Mouse (Mus musculus) gastrocnemius, postnatal 25 days (tissue): ENCODE results near the gene Aloxe3. TPM values are rescaled to one million over a fixed set of nuclear protein-coding genes. Genes with fewer than 3 reads are reported as not detected.

Experiments used
- DNase-seq: peaks from one replicate; pipeline ENCODE4 v3.0.0; 2022
- total RNA-seq, 2 experiments: library from RNA; stranded (reverse); gene quantifications; 1 replicate in 1 of 2; 2 replicates in 1 of 2; pipeline ENCODE4 v1.2.3; 2021

The Aloxe3 gene
- total RNA-seq, 2 experiments from 2014 or later, result not detected

DNA sequence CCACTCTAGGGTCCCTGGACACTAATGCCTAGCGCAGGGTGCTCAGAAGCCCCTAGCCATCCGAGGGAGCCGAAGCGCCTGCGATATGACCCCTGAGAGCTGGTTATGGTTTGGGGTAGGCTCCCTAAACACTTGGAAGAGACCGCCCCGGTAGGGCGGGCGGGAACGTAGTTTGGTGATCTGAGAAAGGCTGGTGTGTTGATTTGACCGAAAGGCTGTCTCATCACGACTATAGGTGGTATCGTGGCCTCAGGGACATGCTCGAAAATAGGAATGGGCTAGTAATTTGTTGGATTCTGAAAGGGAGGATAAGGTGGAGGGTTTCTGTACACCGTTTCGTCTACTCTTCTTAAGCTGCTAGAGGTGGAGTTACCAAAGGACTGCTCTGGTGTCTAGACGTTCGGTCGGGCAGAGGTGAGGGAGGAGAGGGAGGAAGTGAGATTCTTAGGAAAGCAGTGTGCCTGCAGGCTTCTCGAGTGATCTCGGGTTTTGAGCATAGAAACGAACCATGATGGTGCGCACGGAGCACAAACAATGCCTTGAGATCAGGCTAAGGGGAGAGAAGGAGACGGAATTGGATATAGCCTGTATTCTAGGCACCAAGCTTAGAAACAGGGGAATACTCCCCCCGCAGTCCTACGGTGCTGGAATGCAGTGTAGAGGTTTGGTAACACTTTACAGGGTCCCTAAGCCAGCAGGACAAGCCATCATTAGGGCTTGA is 30.0 kb upstream of the Aloxe3 start:
- peak; percentile 48 for DNase-seq

- DNase-seq, result no peak
These were observed 29.2 kb upstream of the Aloxe3 start for GRCm38 (mm10) chr11:69096360-69096986.

DNA sequence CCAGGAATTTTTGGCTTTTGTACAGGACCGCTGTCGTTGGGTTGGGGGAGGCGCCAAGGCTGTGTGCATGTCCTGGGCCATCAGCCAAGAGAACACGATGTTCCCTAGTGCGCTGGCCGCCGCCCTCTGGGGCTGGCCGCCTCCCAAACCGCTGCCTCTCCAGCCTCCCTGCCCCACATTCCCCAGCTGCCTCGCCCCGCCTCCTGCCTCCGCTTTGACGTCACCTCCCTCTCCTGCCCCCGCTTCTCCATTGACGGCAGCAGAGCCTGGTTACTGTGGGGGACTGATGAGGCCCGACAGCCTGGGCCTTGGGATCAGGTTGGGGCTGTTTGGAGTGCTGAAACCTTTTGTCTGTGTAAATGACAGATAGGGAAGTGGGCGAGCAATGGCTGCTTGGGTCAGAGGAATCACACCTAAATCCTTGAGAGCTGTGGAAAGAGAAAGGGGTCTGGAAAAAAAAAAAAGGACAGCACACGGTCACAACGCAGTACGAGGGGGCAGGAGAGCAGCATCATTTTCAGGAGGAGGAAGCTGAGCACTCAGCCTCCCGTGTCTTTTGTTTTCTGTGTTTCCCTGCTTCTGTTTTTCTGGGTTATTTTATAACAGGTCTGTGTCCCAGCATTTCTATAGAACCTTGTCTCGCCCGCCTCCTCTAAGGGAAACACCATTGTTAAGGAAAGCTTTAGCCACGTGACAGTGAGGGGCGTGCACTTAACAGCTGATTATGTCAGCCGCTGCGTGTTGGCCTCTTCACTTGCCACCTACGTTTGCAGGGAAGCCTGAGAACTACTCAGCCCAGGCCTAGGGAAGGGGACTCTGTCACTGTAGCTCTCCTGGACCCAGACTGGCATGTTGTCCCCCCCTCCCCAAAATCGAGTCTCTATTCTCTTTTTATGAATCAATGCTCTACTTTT is 28.5 kb upstream of the Aloxe3 start:
- peak; percentile 100 for DNase-seq

GRCm38 (mm10) chr11:69098039-69098761 is 27.5 kb upstream of the Aloxe3 start:
- peak; percentile 34 for DNase-seq

GRCm38 (mm10) chr11:69098762-69099091 is 27.0 kb upstream of the Aloxe3 start:
- peak; percentile 99 for DNase-seq

DNA sequence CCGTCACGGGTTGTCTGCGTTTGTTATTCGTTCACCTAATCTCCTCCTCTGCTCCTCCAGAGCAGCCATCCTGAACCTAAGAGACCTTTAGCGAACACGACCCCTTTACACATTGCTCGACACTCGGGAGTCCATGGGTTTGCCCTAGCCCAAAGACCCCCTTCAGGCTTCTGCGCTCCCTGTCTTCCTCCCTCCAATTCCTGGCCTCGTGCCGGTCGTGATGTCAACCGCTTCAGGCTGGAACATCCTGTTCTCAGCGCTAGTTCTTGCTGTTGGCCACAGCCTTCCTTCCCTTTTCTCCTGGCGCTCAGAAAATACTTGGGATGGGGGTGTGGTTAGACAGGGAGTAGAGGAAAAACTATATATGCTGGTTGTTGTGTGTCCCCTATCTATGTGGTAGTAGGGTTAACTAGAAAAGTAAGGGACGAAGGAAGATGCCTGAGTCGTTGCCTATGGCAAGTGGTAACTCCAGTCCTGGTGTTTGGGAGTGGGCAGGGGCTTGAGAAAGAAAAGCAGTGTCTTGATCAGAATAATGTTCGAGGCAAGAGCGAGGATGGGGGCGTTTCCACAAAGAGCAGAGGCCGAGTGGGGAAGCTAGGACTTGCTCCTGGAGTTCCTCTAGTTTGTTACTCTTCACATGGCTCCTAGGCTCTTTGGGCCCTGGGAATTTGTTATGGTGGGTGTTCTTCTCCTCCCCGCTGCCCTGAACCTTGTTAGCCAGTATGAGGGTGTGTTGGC is 26.4 kb upstream of the Aloxe3 start:
- DNase-seq, result peak; percentile 89

DNA sequence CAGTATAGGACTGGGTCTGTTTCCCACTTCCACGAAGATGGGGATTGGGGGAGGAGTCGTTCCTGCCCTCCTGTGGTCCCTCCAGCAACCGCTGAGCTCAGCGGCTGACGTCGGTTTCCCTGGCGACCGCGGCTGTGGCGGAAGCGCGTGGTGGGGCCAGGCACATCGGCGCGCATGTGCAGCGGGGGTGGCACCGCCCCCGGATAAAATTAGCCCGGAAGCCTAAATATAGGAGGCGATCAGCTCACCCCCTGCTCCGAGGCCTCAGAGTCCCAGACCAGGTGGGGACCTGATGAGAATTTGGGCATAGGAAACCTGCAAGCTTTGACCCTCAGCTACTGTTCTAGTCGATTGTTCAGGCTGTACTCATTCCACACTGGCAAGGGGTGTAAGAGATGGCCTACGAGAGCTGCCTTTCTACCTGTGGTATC is 25.8 kb upstream of the Aloxe3 start:
- peak; percentile 96 for DNase-seq

- DNase-seq, result peak; percentile 53
These were observed 24.9 kb upstream of the Aloxe3 start for GRCm38 (mm10) chr11:69100639-69101360.

GRCm38 (mm10) chr11:69101604-69102402 is 23.9 kb upstream of the Aloxe3 start:
- DNase-seq, result no peak

DNA sequence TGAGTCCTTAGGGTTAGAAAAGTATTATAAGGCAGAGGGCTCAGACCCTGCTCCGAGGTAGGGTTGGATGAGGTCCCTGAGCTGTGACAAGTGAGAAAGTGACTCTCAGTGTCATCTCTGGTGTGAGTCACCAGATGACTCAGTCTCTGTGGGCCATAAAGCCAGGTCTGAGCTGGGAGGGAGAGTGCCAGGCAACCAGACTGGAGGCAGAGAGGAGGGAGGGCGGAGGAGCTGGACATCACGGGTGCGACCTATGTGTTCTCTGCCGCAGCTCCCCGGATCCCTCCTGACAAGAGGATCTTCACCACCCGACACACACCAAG is 23.3 kb upstream of the Aloxe3 start:
- DNase-seq, result no peak

DNA sequence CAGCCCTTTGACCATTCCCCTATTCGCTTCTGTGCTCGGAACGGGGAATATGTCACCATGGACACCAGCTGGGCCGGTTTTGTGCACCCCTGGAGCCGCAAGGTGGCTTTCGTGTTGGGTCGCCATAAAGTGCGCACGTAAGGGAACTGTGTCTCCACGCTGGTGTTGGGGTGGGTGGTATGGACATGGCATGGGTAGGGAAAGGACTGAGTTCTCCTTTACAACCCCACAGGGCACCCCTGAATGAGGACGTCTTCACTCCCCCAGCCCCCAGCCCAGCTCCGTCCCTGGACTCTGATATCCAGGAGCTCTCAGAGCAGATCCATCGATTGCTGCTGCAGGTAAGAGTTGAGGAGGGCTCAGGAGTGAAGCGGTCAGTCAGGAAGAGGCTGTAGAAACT is 22.6 kb upstream of the Aloxe3 start:
- no peak for DNase-seq

DNA sequence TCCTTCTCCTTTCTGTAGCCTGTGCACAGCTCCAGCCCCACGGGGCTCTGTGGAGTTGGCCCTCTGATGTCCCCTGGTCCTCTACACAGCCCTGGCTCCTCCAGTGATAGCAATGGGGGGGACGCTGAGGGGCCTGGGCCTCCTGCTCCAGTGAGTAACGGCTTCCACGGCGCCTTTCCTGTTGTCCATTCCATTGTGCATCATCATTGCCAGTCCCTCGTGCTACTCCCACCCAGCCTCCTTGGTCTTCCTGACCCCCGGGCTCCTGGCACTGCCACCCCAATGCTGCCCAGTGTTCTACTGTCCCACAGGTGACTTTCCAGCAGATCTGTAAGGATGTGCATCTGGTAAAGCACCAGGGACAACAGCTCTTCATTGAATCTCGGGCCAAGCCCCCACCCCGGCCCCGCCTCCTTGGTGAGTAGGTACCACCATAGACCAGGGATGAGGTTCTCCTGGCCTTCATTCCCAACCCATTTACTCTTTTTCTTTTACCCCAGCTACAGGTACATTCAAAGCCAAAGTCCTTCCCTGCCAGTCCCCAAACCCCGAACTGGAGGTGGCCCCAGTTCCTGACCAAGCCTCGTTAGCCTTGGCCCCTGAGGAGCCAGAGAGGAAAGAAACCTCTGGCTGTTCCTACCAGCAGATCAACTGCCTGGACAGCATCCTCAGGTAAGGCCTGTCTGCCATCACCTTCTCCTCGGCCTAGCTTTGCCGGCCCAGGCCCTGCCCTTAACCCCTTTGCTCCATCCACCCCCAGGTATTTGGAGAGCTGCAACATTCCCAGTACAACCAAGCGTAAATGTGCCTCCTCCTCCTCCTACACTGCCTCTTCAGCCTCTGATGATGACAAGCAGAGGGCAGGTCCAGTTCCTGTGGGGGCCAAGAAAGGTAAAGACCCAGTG is 21.9 kb upstream of the Aloxe3 start:
- no peak for DNase-seq

DNA sequence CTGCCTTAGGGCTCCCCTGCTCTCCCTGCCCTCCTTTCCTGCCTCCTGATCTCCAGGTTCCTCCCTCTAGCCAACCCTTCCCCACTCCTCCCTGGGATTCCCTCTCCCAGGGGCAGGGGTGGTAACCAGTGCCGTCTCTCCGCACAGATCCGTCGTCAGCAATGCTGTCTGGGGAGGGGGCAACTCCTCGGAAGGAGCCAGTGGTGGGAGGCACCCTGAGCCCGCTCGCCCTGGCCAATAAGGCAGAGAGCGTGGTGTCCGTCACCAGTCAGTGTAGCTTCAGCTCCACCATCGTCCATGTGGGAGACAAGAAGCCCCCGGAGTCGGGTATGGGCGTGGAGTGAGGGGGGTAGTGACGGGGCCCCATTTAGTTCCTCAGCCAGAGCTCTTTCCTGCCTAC is 21.2 kb upstream of the Aloxe3 start:
- no peak for DNase-seq

- no peak for DNase-seq
These were observed 20.5 kb upstream of the Aloxe3 start for GRCm38 (mm10) chr11:69105227-69105626.

DNA sequence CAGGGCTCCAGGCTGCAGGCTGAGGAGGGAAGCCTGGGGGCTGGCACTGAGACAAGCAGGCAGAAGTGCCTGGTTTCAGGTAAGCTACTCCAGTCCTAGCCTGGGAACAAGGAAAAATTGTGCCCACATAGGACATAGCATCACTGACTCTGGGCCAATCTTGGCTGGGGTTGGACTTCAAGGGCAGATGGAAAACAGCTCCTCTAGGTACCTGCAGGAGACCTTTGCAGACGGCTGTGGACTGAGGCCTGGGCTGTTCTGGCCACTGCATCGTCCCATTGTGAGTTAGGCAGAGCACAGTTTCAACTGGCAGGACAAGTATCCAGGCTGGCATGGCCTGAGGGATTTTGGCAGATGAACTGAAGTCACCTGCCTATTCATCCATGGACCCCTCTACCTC is 19.9 kb upstream of the Aloxe3 start:
- no peak for DNase-seq

- DNase-seq, result no peak
These were observed 19.4 kb upstream of the Aloxe3 start for GRCm38 (mm10) chr11:69106299-69106698.

DNA sequence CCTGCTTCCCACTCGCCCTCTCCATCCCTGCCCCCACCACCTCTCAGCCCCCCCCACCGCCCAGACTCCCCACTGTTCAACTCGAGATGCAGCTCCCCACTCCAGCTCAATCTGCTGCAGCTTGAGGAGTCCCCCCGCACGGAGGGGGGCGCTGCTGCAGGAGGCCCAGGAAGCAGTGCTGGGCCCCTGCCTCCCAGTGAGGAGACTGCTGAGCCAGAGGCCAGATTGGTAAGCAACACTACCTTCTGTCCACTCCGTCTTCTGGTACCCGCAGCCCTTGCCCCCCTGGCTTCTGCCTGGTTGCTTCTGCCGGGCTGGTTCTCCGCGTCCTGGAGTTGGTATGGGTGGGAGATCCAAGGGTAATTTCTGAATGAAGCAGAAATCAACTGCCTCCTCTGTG is 18.9 kb upstream of the Aloxe3 start:
- DNase-seq, result no peak

DNA sequence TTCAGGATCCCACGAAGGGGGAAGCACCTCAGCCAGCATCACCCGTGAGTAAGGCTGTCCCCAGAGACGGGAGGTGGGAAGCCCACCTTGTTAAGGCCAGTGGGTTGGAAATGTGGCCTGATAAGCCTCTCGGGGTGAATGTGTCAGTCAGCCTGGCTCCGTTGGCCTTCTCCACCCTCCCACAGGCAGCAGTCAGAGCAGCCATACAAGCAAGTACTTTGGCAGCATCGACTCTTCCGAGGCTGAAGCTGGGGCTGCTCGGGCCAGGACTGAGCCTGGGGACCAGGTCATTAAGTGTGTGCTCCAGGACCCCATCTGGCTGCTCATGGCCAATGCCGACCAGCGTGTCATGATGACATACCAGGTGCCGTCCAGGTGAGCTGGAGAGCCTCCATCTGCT is 18.0 kb upstream of the Aloxe3 start:
- DNase-seq, result no peak

DNA sequence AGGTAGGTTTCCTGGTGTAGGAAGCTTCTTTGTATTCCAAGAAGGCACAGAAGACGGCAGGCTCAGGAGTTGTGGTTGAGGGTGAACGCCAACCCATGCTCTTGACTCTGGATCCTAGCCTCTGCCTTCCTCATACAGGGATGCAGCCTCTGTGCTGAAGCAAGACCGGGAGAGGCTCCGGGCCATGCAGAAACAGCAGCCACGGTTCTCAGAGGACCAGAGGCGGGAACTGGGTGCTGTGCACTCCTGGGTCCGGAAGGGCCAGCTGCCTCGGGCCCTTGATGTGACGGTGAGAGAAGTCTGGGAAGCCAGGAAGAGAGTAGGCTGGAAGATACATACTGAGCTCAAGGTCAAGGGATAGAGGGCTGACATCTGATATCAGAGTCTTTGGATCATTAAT is 17.5 kb upstream of the Aloxe3 start:
- DNase-seq, result no peak
